Mouse (Mus musculus): Measurements from ENCODE around the gene Rps26. TPM values are rescaled to one million over a fixed set of nuclear protein-coding genes. Genes with fewer than 3 reads are reported as not detected.

Rps26 gene
- polyA plus RNA-seq, 1 experiment from 2014 or later: 529 TPM

GRCm38 (mm10) chr10:128588775-128589463 is 37.6 kb downstream of the Rps26 start:
- ATAC-seq (ENCODE audit: low FRiP score, low TSS enrichment) (no peak), DNase-seq (no peak)
- Histone ChIP-seq H3K4me1 (ENCODE audit: control insufficient read depth, insufficient read depth, low read length) (peaks cover 9% of the 10 kb centered on the region), H3K36me3 (ENCODE audit: control insufficient read depth, insufficient read depth, low read length) (no peaks in the 10 kb centered on the region), H3K9ac (replicated peaks; ENCODE audit: low read length) (peak overlapping the region; percentile 48; the same call in 1 of the 2 replicates), H3K27me3 (ENCODE audit: control insufficient read depth, insufficient read depth, low read length) (peaks cover 34% of the 10 kb centered on the region), H3K4me2 (ENCODE audit: low read length) (peak overlapping the region; percentile 97), H3K27ac (replicated peaks; ENCODE audit: low read depth, low read length) (no peak overlapping the region), H3K4me3 (replicated peaks; ENCODE audit: low read depth, low read length) (peak overlapping the region; percentile 56), H3K9me3 (ENCODE audit: control insufficient read depth, low read length) (no peaks in the 10 kb centered on the region)
- WGBS: 4% methylated on average over 23 of the region's 23 CpGs

- no peak overlapping the region for H3K4me2 ChIP-seq (ENCODE audit: low read length)
- ATAC-seq (ENCODE audit: low FRiP score, low TSS enrichment) (no peak), DNase-seq (no peak)
- H3K4me3 ChIP-seq (replicated peaks; ENCODE audit: low read depth, low read length): no peak overlapping the region
- peaks cover 9% of the 10 kb centered on the region for H3K4me1 ChIP-seq (ENCODE audit: control insufficient read depth, insufficient read depth, low read length)
- H3K36me3 ChIP-seq (ENCODE audit: control insufficient read depth, insufficient read depth, low read length): no peaks in the 10 kb centered on the region
- H3K27me3 ChIP-seq (ENCODE audit: control insufficient read depth, insufficient read depth, low read length): peaks cover 34% of the 10 kb centered on the region
- H3K9me3 ChIP-seq (ENCODE audit: control insufficient read depth, low read length): no peaks in the 10 kb centered on the region
- no peak overlapping the region for H3K27ac ChIP-seq (replicated peaks; ENCODE audit: low read depth, low read length)
- no peak overlapping the region for H3K9ac ChIP-seq (replicated peaks; ENCODE audit: low read length)
- WGBS: 43% methylated on average over 1 of the region's 1 CpGs
Observed at GRCm38 (mm10) chr10:128588136-128588535, 38.4 kb downstream of the Rps26 start.

- DNase-seq (no peak), ATAC-seq (ENCODE audit: low FRiP score, low TSS enrichment) (no peak)
- H3K4me3 ChIP-seq (replicated peaks; ENCODE audit: low read depth, low read length): no peak overlapping the region
- WGBS: 61% methylated on average over 8 of the region's 8 CpGs
- H3K4me1 ChIP-seq (ENCODE audit: control insufficient read depth, insufficient read depth, low read length): peaks cover 9% of the 10 kb centered on the region
- no peak overlapping the region for H3K4me2 ChIP-seq (ENCODE audit: low read length)
- peaks cover 34% of the 10 kb centered on the region for H3K27me3 ChIP-seq (ENCODE audit: control insufficient read depth, insufficient read depth, low read length)
- no peaks in the 10 kb centered on the region for H3K36me3 ChIP-seq (ENCODE audit: control insufficient read depth, insufficient read depth, low read length)
- no peak overlapping the region for H3K9ac ChIP-seq (replicated peaks; ENCODE audit: low read length)
- no peak overlapping the region for H3K27ac ChIP-seq (replicated peaks; ENCODE audit: low read depth, low read length)
- no peaks in the 10 kb centered on the region for H3K9me3 ChIP-seq (ENCODE audit: control insufficient read depth, low read length)
Observed at GRCm38 (mm10) chr10:128587697-128588096, 38.9 kb downstream of the Rps26 start.

GRCm38 (mm10) chr10:128587120-128587519 is 39.4 kb downstream of the Rps26 start:
- peaks cover 9% of the 10 kb centered on the region for H3K4me1 ChIP-seq (ENCODE audit: control insufficient read depth, insufficient read depth, low read length)
- H3K9ac ChIP-seq (replicated peaks; ENCODE audit: low read length): no peak overlapping the region
- no peak for ATAC-seq (ENCODE audit: low FRiP score, low TSS enrichment)
- no peak overlapping the region for H3K4me3 ChIP-seq (replicated peaks; ENCODE audit: low read depth, low read length)
- no peaks in the 10 kb centered on the region for H3K9me3 ChIP-seq (ENCODE audit: control insufficient read depth, low read length)
- DNase-seq: no peak
- no peaks in the 10 kb centered on the region for H3K36me3 ChIP-seq (ENCODE audit: control insufficient read depth, insufficient read depth, low read length)
- H3K27ac ChIP-seq (replicated peaks; ENCODE audit: low read depth, low read length): no peak overlapping the region
- H3K4me2 ChIP-seq (ENCODE audit: low read length): no peak overlapping the region
- WGBS: 57% methylated on average over 4 of the region's 4 CpGs
- H3K27me3 ChIP-seq (ENCODE audit: control insufficient read depth, insufficient read depth, low read length): peaks cover 34% of the 10 kb centered on the region

DNA sequence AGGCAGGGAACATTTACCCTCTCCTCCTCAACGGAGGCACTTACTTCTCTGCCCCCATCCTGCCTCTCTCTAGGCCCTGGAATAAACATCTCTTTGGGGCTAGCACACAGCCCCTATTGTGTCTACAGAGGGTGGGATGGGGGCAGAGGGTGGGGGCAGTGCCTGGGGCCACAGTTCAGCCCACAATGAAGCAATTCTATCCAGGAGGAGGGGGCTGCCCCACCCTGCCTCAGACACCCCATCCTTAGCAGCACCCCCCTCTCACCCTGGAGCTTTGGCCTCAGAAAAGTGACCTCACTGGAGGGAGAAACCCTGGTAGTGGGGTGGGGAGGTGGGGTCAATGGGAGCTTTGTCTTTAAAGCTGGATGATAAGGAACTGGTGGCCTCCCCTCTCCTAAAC is 40.0 kb downstream of the Rps26 start:
- Histone ChIP-seq H3K4me2 (ENCODE audit: low read length) (no peak overlapping the region), H3K36me3 (ENCODE audit: control insufficient read depth, insufficient read depth, low read length) (no peaks in the 10 kb centered on the region), H3K9ac (replicated peaks; ENCODE audit: low read length) (no peak overlapping the region), H3K4me3 (replicated peaks; ENCODE audit: low read depth, low read length) (no peak overlapping the region), H3K27me3 (ENCODE audit: control insufficient read depth, insufficient read depth, low read length) (peaks cover 34% of the 10 kb centered on the region), H3K27ac (replicated peaks; ENCODE audit: low read depth, low read length) (no peak overlapping the region), H3K9me3 (ENCODE audit: control insufficient read depth, low read length) (no peaks in the 10 kb centered on the region), H3K4me1 (ENCODE audit: control insufficient read depth, insufficient read depth, low read length) (peaks cover 9% of the 10 kb centered on the region)
- DNase-seq: no peak
- no peak for ATAC-seq (ENCODE audit: low FRiP score, low TSS enrichment)
- 0% methylated on average over 1 of the region's 1 CpGs for WGBS

DNA sequence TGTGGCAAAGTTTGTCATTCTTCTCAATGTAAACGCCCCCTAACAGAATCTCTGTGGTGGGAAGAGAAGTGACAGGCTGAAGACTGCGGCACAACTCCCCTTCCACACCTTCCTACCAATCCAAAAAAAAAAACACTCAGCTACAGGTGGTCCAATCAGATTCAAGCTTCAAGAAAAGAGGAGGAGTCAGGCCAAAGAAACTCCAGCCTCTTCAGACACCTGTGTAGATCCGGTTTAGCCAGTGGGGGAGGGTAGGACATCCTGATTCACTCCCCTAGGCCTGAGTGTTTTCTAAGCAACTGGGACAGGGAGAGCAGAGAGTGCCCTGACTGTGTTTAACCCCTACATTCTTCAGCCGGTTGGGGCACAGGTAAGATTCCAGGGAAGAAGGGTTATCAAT is 42.2 kb downstream of the Rps26 start:
- WGBS: 10% methylated on average over 4 of the region's 4 CpGs
- no peaks in the 10 kb centered on the region for H3K9me3 ChIP-seq (ENCODE audit: control insufficient read depth, low read length)
- H3K36me3 ChIP-seq (ENCODE audit: control insufficient read depth, insufficient read depth, low read length): no peaks in the 10 kb centered on the region
- H3K27ac ChIP-seq (replicated peaks; ENCODE audit: low read depth, low read length): no peak overlapping the region
- H3K27me3 ChIP-seq (ENCODE audit: control insufficient read depth, insufficient read depth, low read length): peaks cover 26% of the 10 kb centered on the region
- ATAC-seq (ENCODE audit: low FRiP score, low TSS enrichment): no peak
- DNase-seq: no peak
- no peak overlapping the region for H3K4me2 ChIP-seq (ENCODE audit: low read length)
- H3K9ac ChIP-seq (replicated peaks; ENCODE audit: low read length): no peak overlapping the region
- H3K4me1 ChIP-seq (ENCODE audit: control insufficient read depth, insufficient read depth, low read length): peaks cover 5% of the 10 kb centered on the region
- H3K4me3 ChIP-seq (replicated peaks; ENCODE audit: low read depth, low read length): no peak overlapping the region

DNA sequence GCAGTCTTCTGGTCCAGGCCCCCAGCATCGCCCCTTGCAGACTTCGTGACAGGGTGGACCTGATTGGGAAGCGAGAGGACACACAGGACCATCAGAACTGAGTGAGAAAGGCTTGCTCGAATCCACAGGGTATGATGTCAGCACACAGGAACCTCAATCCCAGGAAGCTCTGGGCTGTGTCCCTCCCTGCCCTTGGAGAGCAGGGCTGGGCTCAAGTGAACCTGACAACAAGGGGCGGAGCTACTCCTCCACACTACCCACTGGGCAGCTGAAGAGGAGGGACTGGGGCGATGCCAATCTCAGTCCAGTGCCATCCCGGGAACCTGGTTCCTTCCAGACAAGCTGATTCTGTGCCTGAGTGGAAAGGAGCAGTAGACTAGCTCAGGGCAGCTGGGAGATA is 42.9 kb downstream of the Rps26 start:
- no peaks in the 10 kb centered on the region for H3K4me1 ChIP-seq (ENCODE audit: control insufficient read depth, insufficient read depth, low read length)
- ATAC-seq (ENCODE audit: low FRiP score, low TSS enrichment) (no peak), DNase-seq (no peak)
- H3K9ac ChIP-seq (replicated peaks; ENCODE audit: low read length): no peak overlapping the region
- H3K36me3 ChIP-seq (ENCODE audit: control insufficient read depth, insufficient read depth, low read length): no peaks in the 10 kb centered on the region
- H3K27ac ChIP-seq (replicated peaks; ENCODE audit: low read depth, low read length): no peak overlapping the region
- H3K4me2 ChIP-seq (ENCODE audit: low read length): no peak overlapping the region
- no peaks in the 10 kb centered on the region for H3K9me3 ChIP-seq (ENCODE audit: control insufficient read depth, low read length)
- no peak overlapping the region for H3K4me3 ChIP-seq (replicated peaks; ENCODE audit: low read depth, low read length)
- WGBS: 20% methylated on average over 7 of the region's 7 CpGs
- peaks cover 19% of the 10 kb centered on the region for H3K27me3 ChIP-seq (ENCODE audit: control insufficient read depth, insufficient read depth, low read length)

DNA sequence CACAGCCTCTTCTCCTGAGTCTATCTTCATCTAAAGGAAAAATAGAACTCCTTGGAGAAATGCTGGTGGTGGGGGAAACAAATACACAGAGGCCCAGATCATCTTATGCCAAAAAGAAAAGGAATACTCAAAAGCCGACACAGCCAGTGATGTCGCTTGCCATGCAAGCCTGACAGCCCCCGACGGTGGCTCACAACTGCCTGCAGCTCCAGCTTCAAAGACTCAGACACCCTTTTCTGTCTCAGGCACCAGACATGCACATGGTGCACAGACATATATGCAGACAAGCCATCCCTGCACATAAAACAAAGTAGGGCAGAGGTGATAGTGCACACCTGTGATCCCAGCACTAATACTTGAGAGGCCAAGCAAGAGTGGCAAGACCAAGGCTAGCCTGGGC is 46.8 kb downstream of the Rps26 start:
- ATAC-seq (ENCODE audit: low FRiP score, low TSS enrichment) (no peak), DNase-seq (no peak)
- Histone ChIP-seq H3K27ac (replicated peaks; ENCODE audit: low read depth, low read length) (no peak overlapping the region), H3K4me2 (ENCODE audit: low read length) (no peak overlapping the region), H3K27me3 (ENCODE audit: control insufficient read depth, insufficient read depth, low read length) (no peaks in the 10 kb centered on the region), H3K36me3 (ENCODE audit: control insufficient read depth, insufficient read depth, low read length) (no peaks in the 10 kb centered on the region), H3K9me3 (ENCODE audit: control insufficient read depth, low read length) (no peaks in the 10 kb centered on the region), H3K4me1 (ENCODE audit: control insufficient read depth, insufficient read depth, low read length) (no peaks in the 10 kb centered on the region), H3K9ac (replicated peaks; ENCODE audit: low read length) (no peak overlapping the region), H3K4me3 (replicated peaks; ENCODE audit: low read depth, low read length) (no peak overlapping the region)
- WGBS: 74% methylated on average over 4 of the region's 4 CpGs

- H3K27me3 ChIP-seq (ENCODE audit: control insufficient read depth, insufficient read depth, low read length): no peaks in the 10 kb centered on the region
- no peaks in the 10 kb centered on the region for H3K36me3 ChIP-seq (ENCODE audit: control insufficient read depth, insufficient read depth, low read length)
- no peak for ATAC-seq (ENCODE audit: low FRiP score, low TSS enrichment)
- H3K9me3 ChIP-seq (ENCODE audit: control insufficient read depth, low read length): no peaks in the 10 kb centered on the region
- no peak overlapping the region for H3K27ac ChIP-seq (replicated peaks; ENCODE audit: low read depth, low read length)
- no peak overlapping the region for H3K4me2 ChIP-seq (ENCODE audit: low read length)
- no peak overlapping the region for H3K9ac ChIP-seq (replicated peaks; ENCODE audit: low read length)
- no peak overlapping the region for H3K4me3 ChIP-seq (replicated peaks; ENCODE audit: low read depth, low read length)
- DNase-seq: no peak
- WGBS: 90% methylated on average over 3 of the region's 3 CpGs
- no peaks in the 10 kb centered on the region for H3K4me1 ChIP-seq (ENCODE audit: control insufficient read depth, insufficient read depth, low read length)
Observed at GRCm38 (mm10) chr10:128579298-128579697, 47.2 kb downstream of the Rps26 start.

All from midbrain, embryonic 14.5 days (tissue).